Mouse (Mus musculus) heart, embryonic 12.5 days (tissue): ENCODE results near the gene Calhm1. TPM values are rescaled to one million over a fixed set of nuclear protein-coding genes. Genes with fewer than 3 reads are reported as not detected.

ENCODE experiments used
- ATAC-seq: fragments of 200-750 bp; cut with Nextera tagmentation; 2 replicates; pipeline ENCODE4 v1.8.0; 2017; ENCODE audit warnings: moderate TSS enrichment, moderate library complexity; ENCODE audit not compliant: insufficient number of reproducible peaks, low FRiP score
- H3K27ac ChIP-seq: fragments of 300-500 bp; sonication (generic); 2 replicates; pipeline ENCODE4 v1.5.1; 2016; ENCODE audit warnings: mild to moderate bottlenecking, moderate library complexity; ENCODE audit not compliant: poor library complexity, severe bottlenecking
- H3K27me3 ChIP-seq: fragments of 300-500 bp; sonication (generic); replicated peaks from 2 replicates; pipeline ENCODE4 v1.6.1; 2016; ENCODE audit warnings: mild to moderate bottlenecking, moderate library complexity
- H3K36me3 ChIP-seq: fragments of 300-500 bp; sonication (generic); 2 replicates; pipeline ENCODE4 v1.6.1; 2016; ENCODE audit warnings: mild to moderate bottlenecking, moderate library complexity
- H3K4me1 ChIP-seq: fragments of 300-500 bp; sonication (generic); replicated peaks from 2 replicates; pipeline ENCODE4 v1.6.1; 2016; ENCODE audit warnings: mild to moderate bottlenecking
- H3K4me2 ChIP-seq: fragments of 300-500 bp; sonication (generic); 2 replicates; pipeline ENCODE4 v1.6.1; 2016; ENCODE audit warnings: mild to moderate bottlenecking, moderate library complexity
- H3K4me3 ChIP-seq: fragments of 300-500 bp; sonication (generic); 2 replicates; pipeline ENCODE4 v1.5.1; 2016; ENCODE audit warnings: mild to moderate bottlenecking
- H3K9ac ChIP-seq: fragments of 300-500 bp; sonication (generic); 2 replicates; pipeline ENCODE4 v1.6.1; 2016; ENCODE audit warnings: mild to moderate bottlenecking, moderate library complexity
- H3K9me3 ChIP-seq: fragments of 300-500 bp; sonication (generic); replicated peaks from 2 replicates; pipeline ENCODE4 v1.6.1; 2016; ENCODE audit warnings: mild to moderate bottlenecking, moderate library complexity
- WGBS: fragments of 180-500 bp; shearing (Covaris S2); methylation state at CpG from one replicate; pipeline ENCODE4 v1.1.7; 2016; 5-methylcytosine and 5-hydroxymethylcytosine counted together
- polyA plus RNA-seq: library from polyadenylated mRNA; unstranded; fragments of >200 nt; fragmentation: Nextera tagmentation; extraction: Ambion mirVana; gene quantifications from 2 replicates; pipeline ENCODE4 v1.2.1, GENCODE M21; 2016

The Calhm1 gene
- polyA plus RNA-seq, 1 experiment from 2014 or later, result not detected

- Histone ChIP-seq H3K4me1 (peaks cover 7% of the 10 kb centered on the region), H3K9me3 (peaks cover 6% of the 10 kb centered on the region; the same call in 1 of the 2 replicates), H3K4me3 (no peak overlapping the region), H3K27me3 (peaks cover 60% of the 10 kb centered on the region), H3K4me2 (no peak overlapping the region), H3K27ac (no peak overlapping the region), H3K9ac (no peak overlapping the region), H3K36me3 (no peaks in the 10 kb centered on the region)
- no peak for ATAC-seq
- WGBS, result 67% methylated on average over 2 of the region's 2 CpGs
Observed at GRCm38 (mm10) chr19:47176916-47177505, 33.0 kb upstream of the Calhm1 start.

DNA sequence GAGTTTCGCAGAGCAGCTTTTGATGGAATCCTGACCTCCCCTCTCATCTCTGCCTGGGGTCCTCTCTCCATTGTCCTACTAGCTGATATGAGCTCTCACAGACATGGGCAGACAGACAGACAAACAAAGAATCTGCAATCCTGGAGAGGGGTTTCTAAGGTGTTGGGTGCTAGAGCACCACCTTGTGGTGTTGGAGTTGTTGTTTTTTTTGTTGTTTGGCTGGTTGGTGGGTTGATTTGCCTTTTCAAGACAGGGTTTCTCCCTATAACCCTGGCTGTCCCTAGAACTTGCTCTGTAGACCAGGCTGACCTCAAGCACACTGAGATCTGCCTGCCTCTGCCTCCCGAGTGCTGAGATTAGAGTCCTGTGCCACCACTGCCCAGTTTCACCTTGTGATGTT lies 31.4 kb upstream of the Calhm1 start:
- Histone ChIP-seq H3K4me2 (no peak overlapping the region), H3K27ac (no peak overlapping the region), H3K9ac (no peak overlapping the region), H3K4me3 (no peak overlapping the region), H3K9me3 (no peaks in the 10 kb centered on the region), H3K36me3 (no peaks in the 10 kb centered on the region), H3K4me1 (peaks cover 7% of the 10 kb centered on the region), H3K27me3 (peaks cover 49% of the 10 kb centered on the region)
- 47% methylated on average over 2 of the region's 2 CpGs for WGBS
- ATAC-seq, result no peak

DNA sequence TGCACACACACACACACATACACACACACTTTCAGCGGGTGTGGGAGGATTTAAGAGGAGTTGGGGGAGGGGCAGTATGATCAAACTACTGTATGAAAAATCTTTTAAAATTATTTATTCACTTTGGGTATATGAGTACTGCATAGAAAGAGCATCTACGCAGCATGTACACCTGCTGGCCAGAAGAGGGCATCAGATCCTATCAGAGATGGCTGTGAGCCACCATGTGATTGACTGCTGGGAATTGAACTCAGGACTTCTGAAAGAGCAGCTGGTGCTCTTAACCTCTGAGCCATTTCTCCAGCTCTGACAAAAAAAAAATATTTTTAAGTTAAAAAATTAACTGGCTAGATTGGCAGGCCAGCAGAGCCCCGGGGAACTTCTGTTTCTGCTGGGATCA lies 30.5 kb upstream of the Calhm1 start:
- H3K27ac ChIP-seq, result no peak overlapping the region
- peaks cover 39% of the 10 kb centered on the region for H3K27me3 ChIP-seq
- no peak overlapping the region for H3K9ac ChIP-seq
- no peak overlapping the region for H3K4me3 ChIP-seq
- WGBS, result 51% methylated on average over 3 of the region's 3 CpGs
- H3K4me1 ChIP-seq, result peaks cover 4% of the 10 kb centered on the region
- ATAC-seq, result no peak
- no peaks in the 10 kb centered on the region for H3K9me3 ChIP-seq
- H3K36me3 ChIP-seq, result no peaks in the 10 kb centered on the region
- no peak overlapping the region for H3K4me2 ChIP-seq

- no peak overlapping the region for H3K27ac ChIP-seq
- H3K4me1 ChIP-seq, result peaks cover 9% of the 10 kb centered on the region; the same call in 1 of the 2 replicates
- no peaks in the 10 kb centered on the region for H3K9me3 ChIP-seq
- H3K36me3 ChIP-seq, result no peaks in the 10 kb centered on the region
- peak overlapping the region; percentile 32 for H3K4me3 ChIP-seq
- 21% methylated on average over 11 of the region's 11 CpGs for WGBS
- peak overlapping the region; percentile 52 for H3K9ac ChIP-seq
- peak overlapping the region; percentile 71 for H3K4me2 ChIP-seq
- peaks cover 11% of the 10 kb centered on the region; the same call in 1 of the 2 replicates for H3K27me3 ChIP-seq
- no peak for ATAC-seq
Observed at GRCm38 (mm10) chr19:47168793-47169412, 24.8 kb upstream of the Calhm1 start.

GRCm38 (mm10) chr19:47168223-47168622 lies 24.2 kb upstream of the Calhm1 start:
- Histone ChIP-seq H3K4me2 (peak overlapping the region; percentile 71), H3K4me3 (peak overlapping the region; percentile 32), H3K36me3 (no peaks in the 10 kb centered on the region), H3K4me1 (peaks cover 9% of the 10 kb centered on the region; the same call in 1 of the 2 replicates), H3K9ac (peak overlapping the region; percentile 52), H3K9me3 (no peaks in the 10 kb centered on the region), H3K27me3 (peaks cover 11% of the 10 kb centered on the region; the same call in 1 of the 2 replicates), H3K27ac (no peak overlapping the region)
- WGBS, result 4% methylated on average over 13 of the region's 13 CpGs
- ATAC-seq, result 0 out of 2 replicates have a peak, but pooled peaks have one; percentile 11

GRCm38 (mm10) chr19:47167617-47168214 lies 23.7 kb upstream of the Calhm1 start:
- Histone ChIP-seq H3K9ac (0 out of 2 replicates have a peak overlapping the region, but pooled peaks have one; percentile 30), H3K4me3 (no peak overlapping the region), H3K4me1 (peaks cover 9% of the 10 kb centered on the region; the same call in 1 of the 2 replicates), H3K4me2 (peak overlapping the region; percentile 71), H3K27ac (no peak overlapping the region), H3K36me3 (no peaks in the 10 kb centered on the region), H3K9me3 (no peaks in the 10 kb centered on the region), H3K27me3 (peaks cover 8% of the 10 kb centered on the region; the same call in 1 of the 2 replicates)
- 42% methylated on average over 7 of the region's 7 CpGs for WGBS
- 0 out of 2 replicates have a peak, but pooled peaks have one; percentile 25 for ATAC-seq

GRCm38 (mm10) chr19:47166758-47167157 lies 22.7 kb upstream of the Calhm1 start:
- no peak for ATAC-seq
- Histone ChIP-seq H3K27ac (no peak overlapping the region), H3K9me3 (no peaks in the 10 kb centered on the region), H3K9ac (no peak overlapping the region), H3K4me1 (peaks cover 9% of the 10 kb centered on the region; the same call in 1 of the 2 replicates), H3K36me3 (no peaks in the 10 kb centered on the region), H3K4me2 (no peak overlapping the region), H3K4me3 (no peak overlapping the region), H3K27me3 (peaks cover 7% of the 10 kb centered on the region; the same call in 1 of the 2 replicates)
- WGBS, result 32% methylated on average over 3 of the region's 3 CpGs

GRCm38 (mm10) chr19:47163176-47163744 lies 19.2 kb upstream of the Calhm1 start:
- Histone ChIP-seq H3K36me3 (no peaks in the 10 kb centered on the region), H3K9me3 (no peaks in the 10 kb centered on the region), H3K4me3 (no peak overlapping the region), H3K27me3 (peaks cover 7% of the 10 kb centered on the region; the same call in 1 of the 2 replicates), H3K9ac (no peak overlapping the region), H3K27ac (no peak overlapping the region), H3K4me1 (0 out of 2 replicates have a peak, but pooled peaks cover 4% of the 10 kb centered on the region), H3K4me2 (no peak overlapping the region)
- ATAC-seq, result no peak
- 90% methylated on average over 6 of the region's 6 CpGs for WGBS

GRCm38 (mm10) chr19:47161669-47162068 lies 17.6 kb upstream of the Calhm1 start:
- no peak for ATAC-seq
- no peak overlapping the region for H3K4me2 ChIP-seq
- no peak overlapping the region for H3K9ac ChIP-seq
- 57% methylated on average over 4 of the region's 4 CpGs for WGBS
- H3K4me1 ChIP-seq, result no peaks in the 10 kb centered on the region
- no peaks in the 10 kb centered on the region for H3K27me3 ChIP-seq
- H3K4me3 ChIP-seq, result no peak overlapping the region
- H3K9me3 ChIP-seq, result no peaks in the 10 kb centered on the region
- no peaks in the 10 kb centered on the region for H3K36me3 ChIP-seq
- no peak overlapping the region for H3K27ac ChIP-seq

- H3K27ac ChIP-seq, result no peak within 1 kb of the TSS
- no peak for ATAC-seq
- no peak within 1 kb of the TSS for H3K4me2 ChIP-seq
- H3K4me3 ChIP-seq, result no peak within 1 kb of the TSS
- no peak within 1 kb of the TSS for H3K9ac ChIP-seq
- WGBS, result 75% methylated on average over 11 of the region's 11 CpGs
- no peaks in the 10 kb centered on the region for H3K36me3 ChIP-seq
- no peaks in the 10 kb centered on the region for H3K9me3 ChIP-seq
- H3K27me3 ChIP-seq, result 0 out of 2 replicates have a peak, but pooled peaks cover 5% of the 10 kb centered on the region
- H3K4me1 ChIP-seq, result no peaks in the 10 kb centered on the region
Observed at GRCm38 (mm10) chr19:47157664-47158063, 13.6 kb upstream of the Calhm1 start, which contains the start of gene Calhm3. Gene Calhm3 (minus strand): TSS chr19:47157764.

- no peak overlapping the region for H3K4me2 ChIP-seq
- no peak overlapping the region for H3K27ac ChIP-seq
- no peak overlapping the region for H3K9ac ChIP-seq
- no peak for ATAC-seq
- WGBS, result 87% methylated on average over 7 of the region's 7 CpGs
- H3K4me3 ChIP-seq, result no peak overlapping the region
- H3K9me3 ChIP-seq, result no peaks in the 10 kb centered on the region
- peaks cover 21% of the 10 kb centered on the region; the same call in 1 of the 2 replicates for H3K27me3 ChIP-seq
- H3K4me1 ChIP-seq, result peaks cover 11% of the 10 kb centered on the region; the same call in 1 of the 2 replicates
- H3K36me3 ChIP-seq, result no peaks in the 10 kb centered on the region
Observed at GRCm38 (mm10) chr19:47153767-47154166, 9.7 kb upstream of the Calhm1 start.
